Mouse (Mus musculus) CD4-positive, CD25-positive, alpha-beta regulatory T cell, adult 4 months (primary cell): ENCODE results near the gene Kdm4c. TPM values are rescaled to one million over a fixed set of nuclear protein-coding genes. Genes with fewer than 3 reads are reported as not detected.
A peak's percentile ranks its signal among the peaks of the same experiment; 100 is the strongest.
"Not testable (repeated sequence)": the region's sequence is repeated elsewhere in the genome, so short reads cannot be mapped to it uniquely, and the experiment has no call there.

Source experiments
- ATAC-seq: one replicate; pipeline ENCODE4 v1.8.0; 2017
- polyA plus RNA-seq, 2 experiments: library from polyadenylated mRNA; unstranded; fragments of 100-300 nt; shearing (Covaris generic); gene quantifications; one replicate each; pipeline ENCODE4 v1.2.1; 2017

Gene Kdm4c
- polyA plus RNA-seq, 2 experiments from 2014 or later: 28.8 to 34.9 TPM

GRCm38 (mm10) chr4:74312858-74313257 is 70.6 kb downstream of the Kdm4c start:
- ATAC-seq: peak; percentile 76

GRCm38 (mm10) chr4:74315388-74315787 is 73.1 kb downstream of the Kdm4c start:
- ATAC-seq: no peak

- ATAC-seq: no peak
Observed at GRCm38 (mm10) chr4:74319313-74319712, 77.0 kb downstream of the Kdm4c start.

GRCm38 (mm10) chr4:74357479-74357878 is 115.2 kb downstream of the Kdm4c start:
- no peak for ATAC-seq

- no peak for ATAC-seq
Observed at GRCm38 (mm10) chr4:74360274-74360673, 118.0 kb downstream of the Kdm4c start.

GRCm38 (mm10) chr4:74386583-74386982 is 144.3 kb downstream of the Kdm4c start:
- ATAC-seq: no peak

- ATAC-seq: no peak
Observed at GRCm38 (mm10) chr4:74393162-74393561, 150.9 kb downstream of the Kdm4c start.

- ATAC-seq: no peak
Observed at GRCm38 (mm10) chr4:74396562-74396961, 154.3 kb downstream of the Kdm4c start.

GRCm38 (mm10) chr4:74401617-74402313 is 159.5 kb downstream of the Kdm4c start:
- ATAC-seq: not testable (repeated sequence)

- no peak for ATAC-seq
Observed at GRCm38 (mm10) chr4:74408731-74409130, 166.4 kb downstream of the Kdm4c start.

GRCm38 (mm10) chr4:74419794-74420193 is 177.5 kb downstream of the Kdm4c start:
- ATAC-seq: no peak

Other genes with a start within 250 kb of the Kdm4c start
- not detected for gene Frmd3, start 229.1 kb upstream of the Kdm4c start, polyA plus RNA-seq